Mouse (Mus musculus): Measurements from ENCODE around the gene Cage1. TPM values are rescaled to one million over a fixed set of nuclear protein-coding genes. Genes with fewer than 3 reads are reported as not detected.

Cage1 gene
- polyA plus RNA-seq (2014; fragmentation: Illumina TruSeq; extraction: RNeasy Lipid Tissue Mini Kit (QIAGEN cat#74804); ENCODE audit: low read depth, low replicate concordance), result 2.4 TPM

DNA sequence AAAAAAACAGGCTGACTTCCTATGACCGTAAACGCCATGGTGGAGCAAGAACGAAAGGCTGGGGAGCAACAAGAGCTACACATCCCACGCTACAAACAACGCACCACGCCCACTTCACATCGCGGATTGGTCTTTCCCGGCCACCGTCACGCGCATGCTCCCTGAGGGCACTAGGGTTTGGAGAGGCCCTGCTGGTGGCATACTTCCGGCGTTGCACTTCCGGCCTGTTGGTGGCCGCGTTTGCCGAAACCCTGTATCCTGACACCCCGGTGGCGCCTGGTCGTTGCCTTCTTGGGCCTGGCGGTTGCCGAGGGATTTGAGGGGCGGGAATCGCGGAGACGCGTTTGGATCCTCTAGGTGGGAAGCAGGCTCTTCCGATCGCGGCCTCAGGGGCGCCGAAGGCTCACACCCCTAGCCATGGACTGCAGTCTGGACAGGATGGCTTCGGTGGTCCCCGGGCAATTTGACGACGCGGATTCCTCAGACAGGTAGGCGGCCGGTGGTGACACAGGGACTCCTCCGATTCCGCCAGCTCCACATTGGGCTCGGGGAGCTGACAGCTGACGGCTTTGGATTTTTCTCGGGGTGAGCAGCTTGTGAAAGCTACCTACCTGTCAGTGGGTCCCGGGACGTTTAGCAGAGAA is at the start of gene Cage1:
Cage1 (minus strand) TSS at position 26 of the 644 bp plus-strand sequence.

DNA sequence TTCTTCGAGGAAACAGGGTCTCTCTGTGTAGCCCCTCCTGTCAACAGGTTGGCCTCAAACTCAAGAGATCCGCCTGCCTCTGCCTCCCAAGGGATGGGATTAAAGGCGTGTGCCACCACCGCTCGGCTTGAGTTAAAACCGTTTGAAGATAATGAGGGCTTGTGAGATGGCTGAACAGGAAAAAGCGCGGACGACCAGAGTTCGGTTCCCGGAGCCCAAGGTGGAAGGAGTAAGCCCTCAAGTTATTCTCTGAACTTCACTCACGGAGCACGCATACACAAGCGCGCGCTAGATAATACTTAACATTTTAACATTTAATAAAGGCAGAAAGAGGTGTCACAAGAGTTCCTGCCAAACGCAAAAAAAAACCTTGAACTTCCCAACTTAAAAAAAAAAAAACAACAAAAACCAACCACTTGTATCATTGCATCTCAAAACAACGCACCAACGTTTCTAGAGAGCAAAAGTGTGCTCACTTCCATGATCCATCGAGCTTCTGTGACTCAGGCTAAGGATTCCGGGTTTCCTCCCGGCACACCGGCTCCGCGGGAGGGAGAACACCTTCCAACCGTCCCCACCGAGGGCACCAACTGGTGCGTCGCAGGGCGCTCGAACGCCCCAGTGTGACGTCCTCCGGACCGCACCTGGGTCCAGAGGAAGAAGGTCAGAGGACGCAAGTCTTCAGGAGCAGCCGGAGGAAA is 376 bp downstream of the Cage1 start, which contains the start of gene Riok1:
Riok1 (plus strand) TSS at position 653 of the 701 bp plus-strand sequence.

GRCm38 (mm10) chr13:37993704-37994404 is 43.0 kb downstream of the Cage1 start, which contains the start of gene Ssr1:
Gene Ssr1 (minus strand): TSS chr13:37994217.

Other genes with a start within 250 kb of the Cage1 start
- 207 TPM for gene Ssr1, start 42.9 kb downstream of the Cage1 start, polyA plus RNA-seq (2014; fragmentation: Illumina TruSeq; extraction: RNeasy Lipid Tissue Mini Kit (QIAGEN cat#74804); ENCODE audit: low read depth, low replicate concordance)
- 70.2 TPM for gene Riok1, start 74 bp downstream of the Cage1 start, polyA plus RNA-seq (2014; fragmentation: Illumina TruSeq; extraction: RNeasy Lipid Tissue Mini Kit (QIAGEN cat#74804); ENCODE audit: low read depth, low replicate concordance)
- gene Dsp, start 114.2 kb upstream of the Cage1 start, polyA plus RNA-seq (2014; fragmentation: Illumina TruSeq; extraction: RNeasy Lipid Tissue Mini Kit (QIAGEN cat#74804); ENCODE audit: low read depth, low replicate concordance), result 157 TPM
- 111 TPM for gene Snrnp48, start 167.9 kb upstream of the Cage1 start, polyA plus RNA-seq (2014; fragmentation: Illumina TruSeq; extraction: RNeasy Lipid Tissue Mini Kit (QIAGEN cat#74804); ENCODE audit: low read depth, low replicate concordance)

Measured in sigmoid colon, adult 10 weeks (tissue).